Mouse (Mus musculus) retina, adult 2 months (tissue): Measurements from ENCODE around the gene Tom1l2.

ENCODE experiments used
- DNase-seq: peaks from one replicate; pipeline ENCODE4 v3.0.0-alpha.2; 2012; ENCODE audit warnings: low read depth, low spot score

Gene Tom1l2

GRCm38 (mm10) chr11:60206207-60206606, 146.5 kb downstream of the Tom1l2 start:
- no peak for DNase-seq

GRCm38 (mm10) chr11:60205026-60205425, 147.7 kb downstream of the Tom1l2 start:
- DNase-seq, result no peak

- no peak for DNase-seq
Measured at GRCm38 (mm10) chr11:60202710-60203638, 149.7 kb downstream of the Tom1l2 start.

- DNase-seq, result no peak
Measured at GRCm38 (mm10) chr11:60200384-60200783, 152.3 kb downstream of the Tom1l2 start.

GRCm38 (mm10) chr11:60199702-60200184, 153.0 kb downstream of the Tom1l2 start:
- peak; percentile 73 for DNase-seq

- no peak for DNase-seq
Measured at GRCm38 (mm10) chr11:60198651-60199050, 154.1 kb downstream of the Tom1l2 start.

GRCm38 (mm10) chr11:60197998-60198619, 154.6 kb downstream of the Tom1l2 start:
- DNase-seq, result no peak

- DNase-seq, result no peak
Measured at GRCm38 (mm10) chr11:60196344-60196743, 156.4 kb downstream of the Tom1l2 start.

- DNase-seq, result no peak
Measured at GRCm38 (mm10) chr11:60195108-60195507, 157.6 kb downstream of the Tom1l2 start.

- no peak for DNase-seq
Measured at GRCm38 (mm10) chr11:60193556-60193955, 159.1 kb downstream of the Tom1l2 start.

GRCm38 (mm10) chr11:60192534-60192933, 160.2 kb downstream of the Tom1l2 start:
- DNase-seq, result no peak

- DNase-seq, result no peak
Measured at GRCm38 (mm10) chr11:60190055-60190641, 162.6 kb downstream of the Tom1l2 start.

- DNase-seq, result no peak
Measured at GRCm38 (mm10) chr11:60189501-60190040, 163.1 kb downstream of the Tom1l2 start.

GRCm38 (mm10) chr11:60188275-60188853, 164.3 kb downstream of the Tom1l2 start:
- DNase-seq, result no peak

- no peak for DNase-seq
Measured at GRCm38 (mm10) chr11:60187070-60187469, 165.6 kb downstream of the Tom1l2 start.

GRCm38 (mm10) chr11:60185396-60186231, 167.1 kb downstream of the Tom1l2 start:
- DNase-seq, result no peak

- no peak for DNase-seq
Measured at GRCm38 (mm10) chr11:60184346-60185325, 168.1 kb downstream of the Tom1l2 start.

GRCm38 (mm10) chr11:60182741-60183140, 170.0 kb downstream of the Tom1l2 start:
- no peak for DNase-seq

- DNase-seq, result no peak
Measured at GRCm38 (mm10) chr11:60182116-60182670, 170.5 kb downstream of the Tom1l2 start.
